ENCODE assay signal across 24 mouse cellular contexts in the genomic region with DNA sequence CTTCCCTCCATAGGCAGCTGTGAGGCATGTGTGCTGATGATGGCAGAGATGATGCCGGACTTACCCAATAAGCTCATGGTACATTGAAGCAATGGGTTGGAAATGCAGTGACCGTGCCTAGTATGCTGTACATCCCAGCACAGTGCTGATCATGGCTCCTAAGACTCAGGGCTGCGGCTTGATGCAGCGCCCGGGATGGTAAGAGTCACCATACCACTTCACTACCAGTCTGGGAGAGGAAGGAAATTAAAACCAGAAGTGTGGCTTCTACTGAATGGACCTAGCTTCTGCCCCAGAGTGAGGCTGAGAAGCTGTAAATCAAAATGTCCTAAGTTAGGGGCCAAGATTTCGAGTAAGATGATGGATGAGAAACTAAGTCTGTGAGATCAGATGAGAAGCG.
A peak's percentile ranks its signal among the peaks of the same experiment; 100 is the strongest.
DNase-seq lines count a peak whose midpoint lies in the region; ATAC-seq lines count a peak whose summit lies in the region.
"Had no signal": no experiment of that assay in that cellular context is flagged by ENCODE, and none has a peak within 500 bp of the region (broad histone marks: within the 10 kb centered on the region; RNA-seq: fewer than 3 reads in every experiment).

No protein-coding gene starts in this region.

- peak; percentile 68 for ATAC-seq in common myeloid progenitor, adult 5-6 weeks (replicated peaks; ENCODE audit: low read depth, poor library complexity, severe bottlenecking)
- peak; percentile 85 to 87 for ATAC-seq in hematopoietic stem cell, adult 5-6 weeks (replicated peaks in 1 of 2; ENCODE audit: insufficient read depth in 1 of 2, low FRiP score in 2 of 2, low TSS enrichment in 1 of 2, low read depth in 1 of 2, poor library complexity in 2 of 2, severe bottlenecking in 2 of 2)
- peak; percentile 37; the same call in 1 of the 2 replicates for ATAC-seq in megakaryocyte progenitor cell, adult 5-6 weeks (replicated peaks; ENCODE audit: poor library complexity)
- ATAC-seq: CD4-positive, CD25-positive, alpha-beta regulatory T cell, adult 4 months; forebrain, embryonic 16.5 days; intestine, postnatal 0 days; liver, embryonic 12.5 days; midbrain, embryonic 13.5 days had no signal

- no peak overlapping the region for H3K4me3 ChIP-seq in heart, embryonic 10.5 days
- H3K4me3 ChIP-seq: forebrain, embryonic 10.5 days; liver, embryonic 12.5 days; midbrain, embryonic 13.5 days; myocyte had no signal

- H3K27ac ChIP-seq in heart, embryonic 10.5 days: 0 out of 2 replicates have a peak overlapping the region, but pooled peaks have one; percentile 42
- H3K27ac ChIP-seq: forebrain, embryonic 10.5 days; liver, embryonic 12.5 days; midbrain, embryonic 13.5 days had no signal

- 84% methylated on average over 7 of the region's 7 CpGs for WGBS in heart, embryonic 10.5 days

- no peaks in the 10 kb centered on the region for H3K36me3 ChIP-seq in heart, embryonic 10.5 days
- H3K36me3 ChIP-seq: forebrain, embryonic 10.5 days; liver, embryonic 12.5 days; midbrain, embryonic 13.5 days had no signal

- peaks cover 36% of the 10 kb centered on the region for H3K4me1 ChIP-seq in heart, embryonic 10.5 days
- H3K4me1 ChIP-seq: liver, embryonic 12.5 days had no signal

- no peaks in the 10 kb centered on the region for H3K9me3 ChIP-seq in heart, embryonic 10.5 days
- H3K9me3 ChIP-seq: forebrain, embryonic 10.5 days; liver, embryonic 12.5 days; midbrain, embryonic 13.5 days had no signal

- H3K27me3 ChIP-seq in heart, embryonic 10.5 days (ENCODE audit: insufficient read depth, poor library complexity, severe bottlenecking): no peaks in the 10 kb centered on the region; the same call in 1 of the 2 replicates
- H3K27me3 ChIP-seq: liver, embryonic 12.5 days; midbrain, embryonic 13.5 days had no signal

- DNase-seq in heart, embryonic 10.5 days (ENCODE audit: low spot score): no peak
- no peak for DNase-seq in heart, adult 9 months (ENCODE audit: low spot score in 2 of 2)
- DNase-seq in thymus, postnatal 25 days: no peak
- DNase-seq in cerebellum, adult 11-12 months: no peak
- DNase-seq: adrenal gland, postnatal 36 days; cerebellum, adult 11 months; cerebellum, postnatal 14 days; gastrocnemius, postnatal 36 days; layer of hippocampus, adult 9-11 months; lung, adult 18-20 months; lung, postnatal 10 days; right cerebral cortex, adult 18-20 months; right cerebral cortex, postnatal 4 days; thymus, postnatal 36 days had no signal
